Mouse (Mus musculus) skeletal muscle tissue, adult 2 months (tissue): Measurements from ENCODE around the gene Serpinb1c.
"Not testable (repeated sequence)": the region's sequence is repeated elsewhere in the genome, so short reads cannot be mapped to it uniquely, and the experiment has no call there.

Experiments used
- DNase-seq: peaks from one replicate; pipeline ENCODE4 v3.0.0-alpha.2; 2012; ENCODE audit warnings: low read depth, low spot score

The Serpinb1c gene

DNA sequence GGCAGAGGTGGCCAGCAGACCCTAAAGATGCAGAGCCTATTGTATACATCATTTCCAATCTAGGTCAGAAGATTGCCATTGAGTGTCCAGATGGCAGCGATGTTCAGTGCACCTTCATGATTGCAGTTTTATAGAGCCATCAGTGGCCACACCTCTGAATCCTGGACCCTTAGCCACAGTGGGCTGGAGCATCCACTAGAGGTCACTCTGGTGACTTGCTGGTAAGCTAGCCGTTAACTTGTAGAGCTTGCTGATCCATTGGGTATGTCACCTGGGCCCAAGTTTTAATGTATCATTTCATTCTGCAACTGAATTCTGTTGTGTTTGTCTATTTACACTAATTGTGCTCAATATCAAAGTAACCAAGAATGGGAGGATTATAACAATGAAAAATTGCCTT lies 32.4 kb downstream of the Serpinb1c start:
- no peak for DNase-seq

DNA sequence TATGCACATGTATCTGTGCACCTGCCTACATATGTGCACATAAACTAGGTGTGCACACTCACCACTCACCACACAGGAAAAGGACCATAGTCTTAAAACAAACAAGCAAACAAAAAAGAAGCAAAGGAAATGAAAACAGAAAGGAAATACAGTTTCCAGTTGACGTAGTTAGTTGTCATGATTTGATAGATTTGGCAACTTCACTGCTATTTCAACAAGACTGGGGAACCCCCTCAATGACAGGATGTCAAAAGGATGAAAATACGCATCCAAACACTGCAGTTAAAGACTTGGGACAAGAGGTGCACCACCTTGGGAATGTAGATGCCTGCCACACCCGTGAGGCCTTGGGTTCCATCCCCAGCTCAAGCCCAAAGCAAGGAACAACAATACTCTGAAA lies 33.5 kb downstream of the Serpinb1c start:
- not testable (repeated sequence) for DNase-seq

DNA sequence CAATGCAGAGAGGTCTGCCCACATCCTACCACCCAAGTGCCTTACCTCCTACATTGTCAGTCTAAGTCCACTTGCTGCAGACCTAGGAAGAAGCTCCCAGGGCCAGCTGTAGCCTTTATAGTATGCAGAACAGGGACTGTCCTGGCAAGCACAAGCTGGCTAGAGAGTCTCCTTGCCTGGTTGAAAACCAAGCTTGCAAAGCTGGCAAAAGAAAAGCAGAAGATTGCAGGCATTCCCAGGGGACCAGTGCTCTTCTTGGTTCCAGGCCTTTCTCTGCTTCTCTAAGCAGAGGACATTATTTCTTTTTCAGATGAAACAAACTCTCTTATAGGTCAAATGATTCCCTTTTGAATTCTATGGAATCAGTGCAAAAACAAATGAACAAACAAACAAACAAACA lies 34.6 kb downstream of the Serpinb1c start:
- DNase-seq: peak; percentile 36

DNA sequence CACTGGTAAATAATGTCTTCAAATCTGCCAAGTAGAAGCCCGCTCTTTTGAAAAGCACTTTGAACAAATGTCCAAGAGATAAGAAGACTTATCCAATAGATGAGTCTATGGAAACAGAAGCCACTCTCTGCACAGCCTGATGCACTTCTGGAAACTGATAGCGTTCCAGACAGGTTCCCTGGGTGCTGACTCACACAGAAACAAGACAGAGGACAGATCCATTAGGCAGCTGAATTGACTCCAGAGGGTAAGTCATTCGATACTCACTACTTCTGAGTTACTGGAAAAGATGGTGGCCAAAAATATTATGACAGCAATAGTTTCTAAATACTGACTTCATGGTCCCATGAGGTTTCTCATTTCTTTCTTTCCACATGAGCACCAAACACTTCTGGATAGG lies 37.2 kb downstream of the Serpinb1c start:
- peak; percentile 54 for DNase-seq

DNA sequence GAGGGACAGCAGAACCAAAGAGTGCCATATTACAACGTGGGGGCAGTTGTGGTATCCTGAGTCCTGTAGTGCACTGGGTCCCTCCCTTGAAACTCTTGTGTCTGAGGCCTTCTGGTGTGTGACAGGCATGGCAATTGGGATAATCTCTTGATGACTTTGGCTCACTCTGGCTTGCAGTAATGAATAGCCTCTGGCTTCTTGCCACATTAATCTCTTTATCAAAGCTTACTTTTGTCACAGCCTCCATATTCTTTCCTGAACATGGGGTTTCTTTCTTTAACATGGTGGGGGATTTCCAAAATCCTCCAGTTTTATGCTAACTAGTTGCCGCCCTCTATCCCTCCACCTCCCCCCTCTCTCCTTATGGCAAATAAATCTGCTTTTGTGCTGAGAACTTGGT lies 44.9 kb downstream of the Serpinb1c start:
- no peak for DNase-seq

DNA sequence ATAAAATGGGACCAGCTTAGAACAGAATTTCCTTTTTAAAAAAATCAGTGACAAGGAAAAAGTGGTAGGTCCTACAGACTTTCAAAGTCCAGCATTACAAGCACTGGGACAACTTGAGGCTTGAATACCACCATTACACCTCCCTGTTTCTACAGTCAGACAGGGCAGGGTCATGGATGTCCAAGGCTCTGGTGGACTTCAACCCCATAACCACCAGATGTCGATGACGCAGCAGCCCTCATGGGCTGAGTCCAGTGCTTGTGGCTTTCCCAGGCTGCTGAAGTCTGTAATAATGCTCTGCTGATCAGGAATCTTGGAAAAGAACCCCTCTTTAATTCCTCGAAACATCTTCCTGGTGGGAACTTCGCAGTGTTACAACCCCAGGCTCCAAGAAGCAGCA lies 45.5 kb downstream of the Serpinb1c start:
- DNase-seq: no peak

DNA sequence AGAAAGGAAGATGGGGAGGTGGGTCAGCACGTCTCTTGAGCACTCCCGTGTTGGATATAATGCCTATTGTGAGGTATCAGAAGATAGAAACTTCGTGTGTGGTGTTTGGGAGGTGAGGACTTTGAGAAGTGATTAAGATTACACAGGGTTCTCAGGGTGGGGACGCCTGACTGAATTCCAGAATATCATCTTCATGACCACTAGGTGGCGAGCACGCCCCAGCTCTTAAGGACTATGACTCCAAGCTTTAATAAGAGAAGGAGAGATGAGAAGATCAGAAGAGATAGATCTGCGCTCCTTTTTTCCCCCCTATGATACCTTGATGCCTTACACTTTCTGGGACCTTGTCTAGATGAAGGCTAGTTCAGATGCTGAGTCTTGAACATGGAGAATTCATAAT lies 46.0 kb downstream of the Serpinb1c start:
- peak; percentile 61 for DNase-seq

DNA sequence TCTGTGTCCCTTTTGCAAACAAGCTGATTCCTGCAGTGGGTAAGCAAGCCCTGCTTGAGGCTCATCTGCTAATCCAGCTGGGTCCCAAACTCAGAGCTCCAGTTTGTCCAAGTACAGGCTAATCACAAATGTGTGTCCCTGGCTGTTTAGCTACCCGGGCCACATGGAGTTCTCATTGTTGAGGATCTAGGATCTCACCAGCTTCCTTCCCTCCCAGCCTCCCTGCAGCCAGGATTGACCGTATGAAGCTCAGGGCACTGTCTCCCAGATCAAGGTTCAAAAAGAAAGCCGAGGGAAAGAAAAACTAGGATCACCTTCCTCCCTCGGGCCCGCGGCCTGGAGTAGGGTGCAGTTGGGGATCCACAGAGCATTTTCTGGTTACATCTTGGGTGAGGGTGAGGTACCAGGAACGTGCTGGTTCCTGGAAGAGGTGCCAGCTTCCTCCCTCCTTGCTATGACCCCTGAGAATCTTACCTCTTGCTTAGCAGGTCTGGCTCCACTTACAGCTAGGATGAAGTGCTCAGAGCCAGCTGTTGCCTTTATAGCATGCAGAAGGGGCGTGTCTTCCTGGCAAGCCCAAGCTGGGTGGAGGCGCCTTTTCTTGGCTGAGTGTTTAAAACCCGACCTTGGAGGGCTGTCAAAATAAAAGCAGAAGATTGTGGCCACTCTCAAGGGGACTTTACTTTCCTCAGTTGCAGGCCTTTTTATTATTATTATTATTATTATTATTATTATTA lies 47.2 kb downstream of the Serpinb1c start, which contains the start of gene Serpinb1a:
Serpinb1a (minus strand) TSS at position 518 of the 737 bp plus-strand sequence.
- peak; percentile 82 for DNase-seq

DNA sequence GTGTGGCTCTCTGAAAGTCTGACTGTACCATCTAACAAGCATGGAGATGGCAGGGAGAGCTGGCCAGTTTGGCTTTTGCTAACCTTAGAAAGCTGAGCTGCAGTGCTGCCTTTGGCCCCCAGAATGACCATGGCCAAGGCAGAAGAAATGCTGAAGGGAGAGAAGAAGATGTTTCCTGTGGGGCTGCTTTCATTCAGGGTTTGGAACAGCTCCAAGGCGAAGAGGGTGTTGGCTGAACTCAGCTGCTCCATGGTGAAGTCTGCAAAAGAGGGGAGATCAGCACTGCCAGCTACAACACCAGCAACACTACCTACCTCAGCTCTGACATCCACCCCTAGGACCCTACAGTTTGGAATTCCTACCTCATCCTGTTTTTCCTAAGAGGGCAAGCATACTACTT lies 47.9 kb downstream of the Serpinb1c start:
- no peak for DNase-seq

DNA sequence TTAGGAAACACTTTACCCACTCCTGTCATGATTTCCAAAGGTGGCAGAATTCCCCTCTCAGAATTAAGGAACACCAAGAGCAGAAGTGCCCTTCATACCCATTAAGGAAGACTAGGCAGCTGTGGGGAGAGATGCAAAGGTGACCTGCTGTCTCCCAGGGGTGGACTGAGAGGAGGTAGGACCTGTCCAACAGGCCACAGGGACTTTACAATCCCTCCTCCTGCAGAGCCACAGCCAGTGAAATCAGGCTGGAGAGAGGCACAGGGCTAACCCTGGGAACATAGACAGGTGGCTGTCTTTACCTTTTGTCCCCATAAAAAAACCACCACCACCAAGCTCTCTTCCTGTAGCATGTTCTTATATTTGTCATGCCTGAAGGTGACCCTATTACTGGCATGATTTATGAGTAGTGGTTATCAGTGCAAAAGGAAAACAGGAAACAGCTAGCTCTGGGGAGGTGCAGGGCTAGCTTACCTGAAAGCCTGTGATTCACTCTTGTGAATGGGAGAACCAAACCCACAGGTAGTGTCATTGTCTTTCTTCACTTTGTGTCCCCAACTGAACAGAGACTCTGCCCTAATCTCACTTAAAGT lies 48.4 kb downstream of the Serpinb1c start:
- DNase-seq: no peak

DNA sequence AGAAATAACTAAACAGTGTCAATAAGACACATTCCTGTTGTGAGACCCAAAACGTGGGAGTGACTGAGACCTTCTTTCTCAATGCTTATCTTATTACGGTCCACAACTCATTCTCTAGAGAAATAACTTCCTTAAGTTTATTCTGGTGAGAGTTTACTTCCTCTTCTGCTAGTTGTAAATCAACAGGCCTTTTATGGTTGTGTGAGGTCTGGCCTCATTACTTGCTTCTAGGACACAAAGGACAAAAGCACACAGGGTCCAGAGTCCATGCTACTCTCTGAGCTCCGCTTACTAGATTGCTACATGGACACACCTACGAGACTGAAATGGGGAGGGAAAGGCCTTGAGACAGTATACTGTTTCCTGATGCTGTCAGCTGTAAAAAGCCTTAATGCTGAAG lies 48.9 kb downstream of the Serpinb1c start:
- DNase-seq: no peak

DNA sequence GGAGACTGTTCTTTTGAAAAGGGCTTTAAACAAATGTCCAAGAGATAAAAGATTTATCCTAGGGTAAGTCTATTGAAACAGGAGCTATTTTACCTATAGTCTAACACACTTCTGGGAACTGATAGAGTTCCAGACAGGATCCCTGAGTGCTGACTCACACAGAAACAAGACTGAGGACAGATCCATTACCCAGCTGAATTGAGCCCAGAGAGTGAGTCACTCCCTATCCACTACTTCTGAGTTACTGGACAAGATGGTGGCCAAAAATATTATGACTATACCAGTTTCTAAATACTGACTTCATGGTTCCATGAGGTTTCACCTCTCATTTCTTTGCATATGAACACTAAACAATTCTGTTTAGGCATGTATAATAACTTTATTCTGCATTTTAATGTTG lies 51.8 kb downstream of the Serpinb1c start:
- no peak for DNase-seq

DNA sequence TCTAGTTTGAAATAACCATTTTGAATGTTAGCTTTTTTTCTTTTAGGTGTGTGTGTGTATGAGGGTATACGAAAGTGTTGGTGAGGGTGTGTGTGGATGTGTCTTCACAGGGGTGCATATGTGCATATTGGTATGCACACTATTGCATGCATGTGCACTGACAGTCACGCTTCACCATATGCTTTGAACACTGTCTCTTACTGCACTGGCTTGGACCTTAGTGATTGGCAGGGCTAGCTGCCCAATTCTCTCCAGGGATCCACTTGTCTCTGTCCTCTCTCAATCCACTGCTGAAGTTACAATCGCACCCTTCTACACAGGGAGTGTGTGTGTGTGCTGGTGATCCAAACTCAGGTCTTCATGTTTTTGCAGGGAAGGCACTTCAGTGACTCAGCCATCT lies 56.7 kb downstream of the Serpinb1c start:
- no peak for DNase-seq

DNA sequence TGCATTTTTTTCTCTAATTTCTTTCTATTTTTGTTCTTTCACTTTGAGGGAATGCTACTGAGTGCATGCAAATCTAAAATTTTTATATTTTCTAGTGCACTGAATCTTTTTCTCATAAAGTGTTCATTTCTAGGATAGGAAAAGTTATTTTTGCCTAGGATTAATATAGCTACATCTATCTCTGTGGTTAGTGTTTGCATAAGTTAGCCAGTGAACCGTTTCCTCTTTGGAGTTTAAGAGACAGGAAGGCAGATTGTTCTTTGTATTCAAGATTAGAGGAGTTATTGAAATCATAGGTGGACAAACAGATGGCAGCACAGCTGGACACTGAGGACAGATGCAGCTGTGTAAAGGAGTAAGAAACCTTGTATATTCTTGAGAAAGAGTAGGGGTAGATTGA lies 58.7 kb downstream of the Serpinb1c start:
- no peak for DNase-seq

DNA sequence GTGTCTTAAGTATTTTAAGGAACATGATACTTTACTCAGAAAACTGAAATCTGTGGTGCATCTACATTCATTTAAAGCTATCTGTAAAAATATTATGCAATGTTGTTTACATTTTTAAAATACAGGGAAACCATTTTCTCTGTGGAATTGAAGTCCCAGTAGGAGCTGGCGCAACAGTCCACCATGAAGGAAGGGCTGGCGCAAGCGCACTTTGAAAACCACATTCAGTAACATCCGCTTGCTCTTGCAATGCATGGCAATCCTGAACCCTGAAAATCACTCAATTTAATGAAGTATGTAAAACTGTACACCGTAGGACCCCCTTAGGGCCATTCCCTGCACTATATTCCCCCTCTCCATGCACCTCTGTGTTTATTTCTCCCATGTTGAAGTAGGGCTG lies 63.5 kb downstream of the Serpinb1c start:
- DNase-seq: no peak

DNA sequence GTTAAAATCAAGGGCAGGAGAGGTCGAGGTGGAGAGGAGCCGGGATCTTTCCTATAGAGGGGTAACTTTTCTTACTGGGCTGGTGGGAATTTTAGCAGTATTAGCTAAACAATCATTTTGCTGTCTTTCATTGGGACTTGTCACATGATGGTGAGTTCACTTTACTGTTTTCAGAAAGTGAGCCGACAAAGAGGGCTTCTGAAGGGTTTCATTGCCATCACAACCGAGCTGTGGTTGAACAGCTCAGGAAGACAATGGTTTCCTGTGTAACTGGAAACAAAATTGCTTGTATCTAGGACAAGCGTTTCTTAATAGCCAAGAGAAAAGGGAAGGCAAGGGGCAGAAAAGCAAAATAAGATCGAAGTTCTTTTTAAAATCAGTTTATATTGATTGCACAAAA lies 64.8 kb downstream of the Serpinb1c start:
- no peak for DNase-seq

DNA sequence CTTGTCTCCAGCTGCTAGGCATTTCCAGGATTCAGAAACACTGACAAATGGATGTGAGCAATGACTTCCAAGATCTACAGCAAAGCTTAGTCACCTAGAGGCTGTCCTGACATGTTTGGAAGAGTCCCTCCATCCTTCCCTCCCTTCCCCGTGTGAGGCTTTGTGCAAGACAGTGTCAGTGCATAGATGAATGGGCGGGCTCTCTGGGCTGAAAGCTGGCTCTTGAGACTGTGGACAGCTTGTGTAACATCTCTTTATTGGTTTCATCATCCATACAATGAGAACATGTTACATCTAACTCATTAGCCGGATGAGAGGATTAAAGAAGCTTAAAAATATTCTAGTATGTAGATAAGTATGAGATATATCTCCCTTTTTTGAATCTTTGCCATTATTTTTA lies 65.2 kb downstream of the Serpinb1c start:
- DNase-seq: no peak

DNA sequence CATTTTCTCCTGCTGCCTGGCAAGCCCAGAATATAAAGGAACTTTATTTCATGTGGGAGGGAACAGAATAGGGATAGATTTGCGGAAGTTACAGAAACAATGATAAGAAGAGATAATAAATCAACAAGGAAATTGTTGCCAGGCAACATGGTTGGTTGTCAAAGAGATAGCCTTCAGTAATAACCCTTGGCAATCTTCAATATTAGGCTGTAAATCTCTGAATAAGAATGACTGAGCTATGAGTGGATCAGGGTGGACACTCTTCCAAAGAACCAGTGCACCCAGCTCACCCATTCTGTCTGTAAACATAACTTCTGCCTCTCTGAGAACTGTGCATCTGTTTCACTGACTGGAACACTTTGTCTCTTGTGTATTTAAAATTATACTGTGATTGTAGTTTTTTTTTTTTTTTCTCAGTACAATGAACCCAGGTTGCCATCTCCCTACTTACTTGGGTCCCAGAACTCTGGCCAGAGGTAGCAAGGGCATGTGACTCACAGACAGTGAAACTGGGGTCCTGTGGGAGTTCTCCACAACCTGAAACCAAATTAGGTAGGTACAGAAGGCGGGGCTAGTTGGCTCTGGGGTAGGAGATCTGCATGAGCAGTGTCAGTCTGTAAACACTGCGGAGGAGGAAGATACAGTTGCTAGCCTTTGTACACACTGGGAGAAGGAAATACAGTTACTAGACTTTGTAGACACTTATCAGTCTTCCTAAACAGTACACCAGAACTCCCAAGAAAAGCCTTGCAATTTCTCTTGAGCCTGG lies 66.3 kb downstream of the Serpinb1c start:
- DNase-seq: no peak
